Mouse (Mus musculus) gastrocnemius, adult 2 months (tissue): ENCODE results near the gene Pheta2. TPM values are rescaled to one million over a fixed set of nuclear protein-coding genes. Genes with fewer than 3 reads are reported as not detected.

Experiments
- DNase-seq: peaks from one replicate; pipeline ENCODE4 v3.0.0; 2022
- H3K27ac ChIP-seq: fragments of 200-600 bp; 2 replicates; pipeline ENCODE4 v1.8.1; 2022; ENCODE audit warnings: mild to moderate bottlenecking
- H3K4me3 ChIP-seq: fragments of 200-600 bp; 2 replicates; pipeline ENCODE4 v1.8.1; 2022; ENCODE audit warnings: mild to moderate bottlenecking, moderate library complexity
- CTCF ChIP-seq: fragments of 200-600 bp; IDR thresholded peaks from 2 replicates; pipeline ENCODE4 v1.8.1; 2022; ENCODE audit warnings: antibody characterized with exemption, mild to moderate bottlenecking, moderate library complexity
- intact Hi-C: fragments of 180-260 bp; cut with DNase I; formaldehyde crosslinking; loops from one replicate; pipeline ENCODE4 v1.15.1; 2025
- total RNA-seq, 2 experiments: library from RNA; stranded (reverse); gene quantifications; 2 replicates each; pipeline ENCODE4 v1.2.3; 2021

Pheta2 gene
- total RNA-seq, 2 experiments from 2014 or later: 0.26 to 0.61 TPM

DNA sequence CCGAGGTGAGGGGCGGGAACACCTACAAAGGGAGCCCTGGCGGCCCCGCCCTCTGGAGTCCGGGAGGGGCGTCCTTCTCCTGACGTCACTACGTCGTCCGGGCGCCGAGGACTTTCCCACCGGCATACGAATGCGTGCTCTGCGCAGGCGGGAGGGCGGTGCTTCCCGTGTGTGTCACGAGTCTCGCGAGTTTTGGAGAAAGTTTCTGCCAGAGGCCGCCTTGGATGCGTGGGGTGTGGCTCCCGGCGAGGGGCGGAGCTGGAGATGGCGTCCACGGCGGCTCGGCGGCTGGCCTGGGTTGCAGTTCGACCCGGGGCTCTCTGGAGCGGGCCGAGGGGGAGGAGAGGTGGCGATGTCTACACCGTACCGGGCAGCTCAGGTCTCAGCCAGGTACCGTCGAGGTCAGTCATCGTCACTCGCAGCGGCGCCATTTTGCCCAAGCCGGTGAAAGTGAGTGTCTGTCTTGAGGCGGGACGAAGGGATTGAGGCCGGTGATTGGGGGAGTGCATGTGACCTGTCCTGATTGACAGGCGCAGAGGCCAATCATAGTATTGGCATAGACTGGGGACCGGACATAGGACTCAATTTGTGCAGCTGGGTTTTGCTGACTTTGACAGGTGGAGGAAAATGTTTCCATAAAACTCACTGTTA is 7.2 kb downstream of the Pheta2 start:
- intact Hi-C loops: loop anchor here (10.0 kb wide), 2 partner anchors 281 to 491 kb away; partner anchors contain the start of genes Mei1 and Tob2
- peak overlapping the region; percentile 75 for H3K4me3 ChIP-seq
- TF ChIP-seq CTCF: no peak

DNA sequence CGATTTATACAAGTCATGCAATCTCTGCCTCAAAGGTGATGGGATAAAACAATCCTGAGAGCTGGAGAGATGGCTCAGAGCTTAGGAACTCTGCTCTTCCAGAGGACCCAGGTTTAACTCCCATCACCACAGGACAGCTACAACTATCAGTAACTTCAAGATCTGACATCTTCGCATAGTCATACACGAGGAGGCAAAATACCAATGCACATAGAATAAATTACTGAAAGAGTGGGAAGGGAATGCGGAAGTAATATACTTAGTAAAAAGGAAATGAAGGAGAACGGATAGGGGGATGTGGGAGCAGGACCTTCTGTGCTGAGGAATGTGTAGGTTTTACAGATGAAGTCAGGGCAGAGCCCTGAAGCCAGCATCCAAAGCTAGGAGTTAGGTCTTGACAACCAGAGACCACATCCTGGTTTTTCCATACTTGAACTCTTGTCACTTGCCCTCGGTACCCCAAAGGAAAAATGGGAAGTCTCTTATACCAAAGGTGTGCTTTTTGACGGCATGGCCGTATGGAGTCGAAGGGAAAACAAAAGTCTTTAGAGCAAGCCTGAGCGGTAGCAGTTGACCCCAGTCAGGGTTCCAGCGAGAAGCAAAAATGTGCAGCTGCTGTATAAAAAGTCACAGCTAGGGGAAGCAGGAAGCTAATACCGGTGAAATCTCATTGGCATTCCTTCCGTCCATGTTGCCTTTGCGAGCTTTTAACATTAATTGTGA is 8.0 kb downstream of the Pheta2 start:
- no peak for DNase-seq
- no peak; the same call in 1 of the 2 replicates for TF ChIP-seq CTCF
- Histone ChIP-seq H3K4me3 (peak overlapping the region; percentile 75), H3K27ac (peak overlapping the region; percentile 99)
- intact Hi-C loops: loop anchor here (10.0 kb wide), 2 partner anchors 282 to 492 kb away; partner anchors contain the start of genes Mei1 and Tob2

More for the DNA sequence above, 7.2 kb downstream of the Pheta2 start:
- peak; percentile 98 for DNase-seq
- peak overlapping the region; percentile 99 for H3K27ac ChIP-seq

DNA sequence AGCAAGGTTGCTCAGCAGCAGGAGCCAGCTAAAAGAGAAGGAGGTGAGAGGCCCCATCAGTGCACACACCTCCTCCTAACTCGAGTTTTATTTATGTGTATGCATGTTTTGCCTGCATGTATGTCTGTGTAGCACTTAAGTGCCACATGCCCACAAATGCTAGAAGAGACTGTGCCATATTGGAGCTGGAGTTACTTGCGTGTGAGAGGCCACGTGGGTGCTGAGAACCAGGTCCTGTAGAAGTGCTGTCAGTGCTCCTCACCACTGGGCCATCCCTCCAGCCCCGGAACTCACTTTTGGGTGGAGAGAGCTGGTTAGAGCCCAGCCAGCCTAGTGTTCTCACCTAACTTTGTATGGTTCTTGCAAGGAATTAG is 8.5 kb downstream of the Pheta2 start:
- DNase-seq: no peak
- H3K27ac ChIP-seq: peak overlapping the region; percentile 99
- no peak for TF ChIP-seq CTCF
- intact Hi-C loops: loop anchor here (10.0 kb wide), 2 partner anchors 282 to 492 kb away; partner anchors contain the start of genes Mei1 and Tob2
- peak overlapping the region; percentile 75 for H3K4me3 ChIP-seq

DNA sequence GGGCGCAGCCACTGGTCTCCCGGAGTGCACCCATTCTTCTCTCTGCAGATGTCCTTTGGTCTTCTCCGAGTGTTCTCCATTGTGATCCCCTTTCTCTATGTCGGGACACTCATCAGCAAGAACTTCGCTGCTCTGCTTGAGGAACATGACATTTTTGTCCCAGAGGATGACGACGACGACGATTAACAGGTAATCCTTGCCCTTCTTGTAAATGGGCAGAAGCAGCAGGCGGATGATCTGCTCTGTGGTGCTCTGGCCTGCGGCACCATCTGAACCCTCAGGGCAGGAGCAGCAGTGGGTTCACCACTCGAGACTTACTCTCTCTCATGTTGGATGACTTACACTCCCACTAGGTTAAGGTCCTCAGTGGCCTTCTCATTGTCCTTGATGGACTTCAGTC is 9.1 kb downstream of the Pheta2 start:
- no peak for TF ChIP-seq CTCF
- intact Hi-C loops: loop anchor here (10.0 kb wide), 2 partner anchors 283 to 493 kb away; partner anchors contain the start of genes Mei1 and Tob2
- DNase-seq: no peak
- Histone ChIP-seq H3K4me3 (peak overlapping the region; percentile 75; the same call in 1 of the 2 replicates), H3K27ac (peak overlapping the region; percentile 99; the same call in 1 of the 2 replicates)

DNA sequence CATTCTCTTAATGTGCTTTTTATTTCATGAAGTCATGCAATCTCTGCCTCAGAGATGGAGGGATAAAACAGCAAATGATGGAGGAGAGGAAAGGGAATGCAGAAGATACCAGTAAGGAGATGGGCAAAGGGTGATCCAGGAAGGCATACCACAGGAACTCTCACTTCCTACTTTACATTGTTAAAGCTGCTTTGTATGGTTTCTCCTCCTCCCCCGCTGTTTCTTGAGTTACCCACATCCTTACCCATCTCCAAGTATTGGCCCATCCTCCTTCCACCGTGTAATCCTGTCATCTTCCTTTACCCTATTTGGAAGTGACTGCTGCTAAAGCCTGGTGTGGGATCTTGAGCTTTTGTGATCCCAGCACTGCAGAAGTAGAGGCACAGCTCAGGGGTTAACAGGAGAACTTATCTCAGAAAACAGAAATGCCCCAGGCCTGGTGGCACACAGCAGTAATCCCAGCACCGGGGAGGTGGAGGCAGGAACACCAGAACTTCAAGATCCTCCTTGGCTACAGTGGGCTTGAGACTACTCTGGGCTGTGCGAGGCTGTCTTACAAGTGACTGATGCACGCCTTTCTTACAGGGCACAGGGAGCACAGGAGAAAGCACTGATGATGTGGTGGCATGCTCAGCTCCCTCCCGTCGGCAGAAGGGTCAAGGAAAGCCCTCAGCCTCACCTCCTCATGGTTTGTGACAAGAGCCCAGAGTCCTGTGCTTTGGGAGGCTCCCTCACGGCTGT is 9.7 kb downstream of the Pheta2 start:
- no peak for DNase-seq
- TF ChIP-seq CTCF: no peak
- no peak overlapping the region for H3K4me3 ChIP-seq
- H3K27ac ChIP-seq: peak overlapping the region; percentile 16; the same call in 1 of the 2 replicates
- intact Hi-C loops: loop anchor here (10.0 kb wide), 2 partner anchors 284 to 494 kb away; partner anchors contain the start of genes Mei1 and Tob2

DNA sequence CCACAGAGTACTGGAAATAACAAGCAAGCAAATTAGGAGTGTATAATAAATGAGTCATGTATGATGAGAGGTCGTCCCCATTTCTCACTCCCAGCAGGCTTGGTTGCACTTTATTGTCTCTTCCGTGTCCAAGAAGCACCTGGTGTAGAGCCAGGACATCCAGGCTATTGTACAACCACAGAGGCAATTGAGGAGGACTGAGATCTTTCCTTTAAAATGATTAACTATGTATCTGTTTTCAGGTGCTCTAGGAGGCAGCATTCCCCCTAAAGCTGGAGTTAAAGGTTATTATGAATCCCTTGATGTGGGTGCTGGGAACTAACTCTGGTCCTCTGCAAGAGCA is 10.2 kb downstream of the Pheta2 start:
- no peak overlapping the region for H3K4me3 ChIP-seq
- H3K27ac ChIP-seq: peak overlapping the region; percentile 16; the same call in 1 of the 2 replicates
- TF ChIP-seq CTCF: no peak
- no peak for DNase-seq
- intact Hi-C loops: loop anchor here (10.0 kb wide), 2 partner anchors 284 to 494 kb away; partner anchors contain the start of genes Mei1 and Tob2

DNA sequence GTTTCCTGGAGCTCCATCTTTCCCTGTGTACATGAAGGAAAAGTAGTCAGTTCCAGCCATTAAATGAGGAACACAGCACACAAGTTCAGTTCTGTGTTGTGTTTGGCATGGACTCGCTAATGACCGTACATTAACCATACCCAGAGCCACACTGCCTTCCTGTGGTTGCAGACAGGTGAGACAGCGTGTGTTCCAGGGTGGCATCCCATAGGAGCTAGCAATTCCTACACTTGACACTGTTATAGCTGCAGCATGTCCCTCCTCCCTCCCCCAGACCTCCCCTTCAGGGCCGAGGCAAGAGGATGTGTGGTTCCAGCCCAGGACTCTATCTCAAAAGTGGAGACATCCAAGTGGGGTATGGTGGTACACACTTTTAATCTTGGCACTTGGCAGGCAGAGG is 11.6 kb downstream of the Pheta2 start:
- Histone ChIP-seq H3K4me3 (no peak overlapping the region), H3K27ac (no peak overlapping the region)
- intact Hi-C loops: no loop called here
- no peak for TF ChIP-seq CTCF
- no peak for DNase-seq

DNA sequence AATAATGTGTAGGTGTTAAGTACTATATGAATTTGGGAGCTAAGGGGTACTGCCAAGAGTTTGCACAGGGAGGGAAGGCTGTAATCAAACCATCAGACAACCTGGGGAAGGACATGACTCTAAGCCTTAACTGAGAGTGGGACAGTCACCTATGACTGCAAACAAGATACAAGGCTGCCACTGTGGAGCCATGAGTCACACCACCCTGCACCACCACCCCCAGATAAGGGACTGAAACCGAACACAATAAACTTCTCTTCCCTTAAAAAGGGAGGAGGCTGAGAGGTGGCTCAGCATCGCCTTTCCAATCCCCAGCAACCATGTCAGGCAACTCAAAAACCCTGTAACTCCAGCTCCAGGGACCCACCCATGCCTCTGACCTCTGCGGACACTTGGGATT is 12.7 kb downstream of the Pheta2 start:
- intact Hi-C loops: no loop called here
- no peak for DNase-seq
- Histone ChIP-seq H3K27ac (no peak overlapping the region), H3K4me3 (no peak overlapping the region)
- TF ChIP-seq CTCF: no peak

DNA sequence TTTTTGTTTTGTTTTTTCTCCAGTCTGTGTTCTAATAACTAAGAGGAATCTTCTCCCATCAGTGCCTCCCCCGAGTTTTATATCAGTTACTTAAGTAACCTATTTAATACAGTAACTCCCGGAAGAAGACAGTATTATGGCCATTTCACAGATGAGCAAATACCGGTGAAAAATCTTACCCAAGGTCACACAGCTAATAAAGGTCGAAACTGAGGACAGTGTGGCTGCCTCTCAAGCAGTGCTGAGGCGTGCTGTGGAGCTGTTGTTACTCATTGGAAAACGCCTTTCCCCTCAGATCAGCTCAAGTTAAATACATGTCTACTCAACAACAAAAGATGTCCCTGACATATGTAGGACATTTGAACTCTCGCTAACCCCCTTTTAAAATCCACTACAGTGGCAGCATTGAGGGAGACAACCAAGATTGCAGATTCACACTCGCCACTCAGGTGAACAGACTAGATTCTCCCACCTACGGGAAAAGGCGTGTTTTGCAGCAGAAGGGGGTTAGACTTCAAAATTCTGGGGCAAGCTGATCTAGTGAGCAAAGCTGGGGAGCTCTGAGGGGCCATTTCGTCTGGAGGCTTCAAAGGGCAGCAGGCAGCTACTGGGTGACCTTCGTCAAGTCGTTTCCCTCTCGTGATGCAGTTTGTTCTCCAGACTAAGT is 14.5 kb downstream of the Pheta2 start:
- DNase-seq: no peak
- TF ChIP-seq CTCF: no peak
- Histone ChIP-seq H3K4me3 (peak overlapping the region; percentile 87), H3K27ac (peak overlapping the region; percentile 99)
- intact Hi-C loops: no loop called here

DNA sequence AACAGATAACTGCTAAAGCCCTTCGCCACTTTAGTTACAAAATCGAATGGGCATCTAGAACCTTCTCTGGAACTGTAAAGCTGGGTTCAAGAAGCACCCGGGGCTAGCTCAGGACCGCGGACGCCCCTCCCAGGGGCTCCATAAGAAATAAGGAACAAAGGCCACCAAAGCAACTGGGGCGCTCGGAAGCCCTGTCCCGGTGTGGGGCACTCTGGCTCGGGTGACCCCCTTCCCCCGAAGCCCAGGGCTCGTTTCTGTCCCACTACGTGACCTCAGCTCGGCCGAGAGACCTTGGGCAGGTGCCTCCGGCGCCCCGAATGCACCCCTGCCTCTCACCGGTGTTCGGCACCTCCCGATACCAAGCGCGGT is 15.0 kb downstream of the Pheta2 start:
- TF ChIP-seq CTCF: no peak

DNA sequence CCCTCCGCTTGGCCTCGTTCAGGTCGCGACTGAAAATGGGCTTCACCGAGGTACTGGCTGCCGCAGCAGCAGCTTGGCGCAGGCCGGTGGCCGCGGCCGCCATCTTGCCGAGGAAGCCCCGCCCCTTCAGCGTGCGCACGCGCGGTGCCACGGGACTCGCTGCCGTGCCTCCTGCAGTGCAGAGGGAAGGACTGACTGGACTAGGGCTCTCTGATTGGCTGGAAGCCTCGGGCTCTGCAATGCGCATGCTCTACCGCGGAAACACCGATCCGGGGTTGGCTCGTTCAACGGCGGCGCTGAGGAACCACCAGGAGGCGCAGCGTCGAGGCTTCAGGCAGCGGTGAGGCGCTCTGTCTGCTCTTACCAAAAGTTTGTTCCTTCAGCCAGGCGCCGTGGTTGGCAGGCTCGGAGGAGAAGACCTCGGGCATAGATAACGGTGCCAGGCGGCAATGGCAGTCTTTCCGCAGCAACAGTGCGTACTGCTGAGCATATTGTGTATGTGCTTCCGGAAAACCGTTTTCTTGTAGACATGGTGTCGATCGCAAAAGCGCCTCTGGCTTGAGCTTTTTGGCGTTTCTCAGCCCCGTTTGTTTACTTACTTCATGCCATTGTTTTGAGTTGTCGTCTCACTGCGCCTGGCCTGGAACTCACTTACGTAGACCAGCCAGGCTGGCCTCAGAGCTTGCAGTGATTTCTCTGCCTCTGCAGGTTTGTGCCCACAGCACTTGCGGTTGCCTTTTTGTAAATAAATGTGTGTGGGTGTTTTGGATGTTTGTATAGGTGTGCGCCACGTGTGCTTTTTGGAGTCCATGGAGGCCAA is 15.6 kb downstream of the Pheta2 start, which contains the start of gene Ndufa6:
Ndufa6 (minus strand) TSS at position 197 of the 820 bp plus-strand sequence.
- peak; percentile 99 for DNase-seq
- Histone ChIP-seq H3K27ac (peak within 1 kb of the TSS; percentile 99), H3K4me3 (peak within 1 kb of the TSS; percentile 87)
- intact Hi-C loops: loop anchor here (2.0 kb wide), 2 partner anchors 26 to 62 kb away; partner anchors contain the start of gene Cyp2d22
- TF ChIP-seq CTCF: no peak; the same call in 1 of the 2 replicates

More for the DNA sequence above, 15.0 kb downstream of the Pheta2 start:
- no peak for DNase-seq
- Histone ChIP-seq H3K4me3 (peak overlapping the region; percentile 87), H3K27ac (peak overlapping the region; percentile 99)
- intact Hi-C loops: loop anchor here (2.0 kb wide), 2 partner anchors 27 to 63 kb away; partner anchors contain the start of gene Cyp2d22
